Mouse (Mus musculus) adrenal gland, adult 18-20 months (tissue): ENCODE results near the gene Ctrc. TPM values are rescaled to one million over a fixed set of nuclear protein-coding genes. Genes with fewer than 3 reads are reported as not detected.
"Not testable (repeated sequence)": the region's sequence is repeated elsewhere in the genome, so short reads cannot be mapped to it uniquely, and the experiment has no call there.

Experiments used
- DNase-seq, 2 experiments: peaks; one replicate each; pipeline ENCODE4 v3.0.0; 2021 to 2022; ENCODE audit warnings: low spot score in 2 of 2
- total RNA-seq, 2 experiments: library from RNA; stranded (reverse); gene quantifications; 1 replicate in 1 of 2; 2 replicates in 1 of 2; pipeline ENCODE4 v1.2.3; 2021

Gene Ctrc
- total RNA-seq, 2 experiments from 2014 or later: not detected

DNA sequence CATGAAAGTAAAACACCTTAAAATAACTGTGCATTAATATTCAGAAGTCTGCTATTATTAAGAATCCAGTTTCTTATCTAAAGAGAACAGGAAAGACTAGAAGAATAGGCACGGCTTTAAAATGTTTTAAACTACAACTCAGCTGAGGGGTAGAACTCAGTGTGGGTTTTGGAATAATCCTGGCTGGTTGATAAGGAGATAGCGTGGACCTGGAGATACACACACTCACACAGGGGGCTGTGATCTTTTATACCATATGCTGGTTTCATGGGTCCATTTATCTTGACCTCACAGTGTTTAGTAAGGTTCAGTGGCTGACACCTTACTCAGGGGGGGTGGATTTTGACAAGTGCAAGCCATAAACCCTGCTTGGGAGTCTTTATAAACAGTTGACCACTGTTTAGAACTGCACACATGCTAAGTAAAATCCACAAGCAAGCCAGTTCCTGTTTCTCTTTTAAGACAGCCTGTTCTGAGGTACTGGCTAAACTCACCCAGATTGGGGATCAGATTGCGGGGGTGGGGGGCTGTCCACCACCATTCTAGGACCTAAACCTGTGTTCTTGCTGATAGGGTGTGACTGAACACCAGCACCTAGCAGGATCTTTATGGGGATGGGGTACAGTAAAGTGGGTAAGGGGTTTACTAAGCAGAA, 56.5 kb downstream of the Ctrc start:
- no peak for DNase-seq

DNA sequence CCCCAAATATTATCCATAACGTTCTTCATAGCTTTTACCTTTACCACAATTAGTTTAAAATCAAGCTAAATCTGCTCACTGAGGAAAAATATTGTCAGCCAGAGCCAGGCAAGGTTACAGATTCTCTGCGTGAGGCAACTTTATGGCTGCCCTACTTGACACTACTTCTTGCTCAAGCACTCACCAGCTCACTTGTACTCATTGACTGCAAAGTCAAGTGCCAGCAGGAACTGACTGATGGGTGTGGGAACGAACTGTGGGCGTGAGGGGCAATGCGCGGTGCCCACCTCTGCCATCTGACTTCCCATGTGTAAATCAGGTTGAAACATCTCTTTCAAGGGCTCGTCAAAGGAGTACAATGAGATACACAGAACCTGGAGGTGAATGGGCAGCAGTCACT, 58.7 kb downstream of the Ctrc start:
- DNase-seq: no peak

DNA sequence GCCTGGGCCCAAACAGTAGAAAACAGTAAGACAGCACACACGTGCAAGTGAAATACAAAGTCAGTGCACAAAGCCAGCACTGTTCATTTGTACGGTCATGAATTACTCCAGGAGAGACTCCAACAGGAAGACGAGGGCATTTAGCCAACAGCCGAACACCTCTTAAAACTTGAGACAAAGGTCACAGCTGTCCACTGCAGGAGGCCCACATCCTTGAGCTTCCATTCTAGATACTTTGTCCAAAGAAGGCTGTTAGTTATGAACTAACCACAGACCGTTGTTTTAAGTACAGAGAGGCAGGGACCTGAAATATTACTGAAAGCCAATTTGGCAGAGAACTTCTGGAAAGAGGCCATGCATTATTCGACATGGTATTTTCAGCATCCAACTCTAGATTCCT, 59.1 kb downstream of the Ctrc start:
- DNase-seq: no peak

DNA sequence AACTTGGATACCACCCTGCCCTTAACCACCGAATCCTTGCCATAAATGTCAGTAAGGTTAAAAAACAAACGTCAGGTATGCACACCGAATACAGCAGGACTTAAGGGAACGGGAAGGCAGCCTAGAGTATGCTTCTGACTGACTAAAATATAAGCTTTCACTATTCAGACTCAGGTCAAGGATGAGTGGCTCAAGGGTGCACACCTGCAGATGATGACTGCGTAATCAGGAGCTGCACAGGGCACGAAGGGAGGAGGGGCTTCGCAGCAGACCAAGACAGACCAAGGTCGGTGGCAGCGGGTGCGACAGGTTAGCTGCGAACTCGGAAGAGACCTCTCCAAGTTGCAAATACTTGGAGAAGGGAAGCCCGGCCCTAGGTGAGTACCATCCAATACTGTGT, 60.0 kb downstream of the Ctrc start:
- DNase-seq: no peak

DNA sequence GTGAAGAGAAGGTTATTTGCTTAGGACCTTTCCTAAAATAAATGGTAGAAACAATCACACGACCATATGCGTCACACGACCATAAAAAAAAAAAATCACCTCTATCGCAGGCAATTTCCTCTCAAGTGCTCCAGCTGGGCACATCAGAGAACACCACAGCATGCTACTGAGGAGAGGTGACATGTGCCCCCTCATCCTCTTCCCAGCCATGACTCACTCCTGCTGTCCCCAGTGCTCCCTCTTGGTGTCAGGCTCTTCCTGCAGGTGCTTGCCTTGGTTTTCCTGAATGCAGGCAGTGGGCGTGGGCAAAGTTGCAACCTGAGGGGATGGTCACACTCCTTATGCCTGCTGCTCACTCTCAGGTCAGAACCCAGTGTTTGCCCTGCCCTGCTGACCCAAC, 61.3 kb downstream of the Ctrc start:
- no peak for DNase-seq

DNA sequence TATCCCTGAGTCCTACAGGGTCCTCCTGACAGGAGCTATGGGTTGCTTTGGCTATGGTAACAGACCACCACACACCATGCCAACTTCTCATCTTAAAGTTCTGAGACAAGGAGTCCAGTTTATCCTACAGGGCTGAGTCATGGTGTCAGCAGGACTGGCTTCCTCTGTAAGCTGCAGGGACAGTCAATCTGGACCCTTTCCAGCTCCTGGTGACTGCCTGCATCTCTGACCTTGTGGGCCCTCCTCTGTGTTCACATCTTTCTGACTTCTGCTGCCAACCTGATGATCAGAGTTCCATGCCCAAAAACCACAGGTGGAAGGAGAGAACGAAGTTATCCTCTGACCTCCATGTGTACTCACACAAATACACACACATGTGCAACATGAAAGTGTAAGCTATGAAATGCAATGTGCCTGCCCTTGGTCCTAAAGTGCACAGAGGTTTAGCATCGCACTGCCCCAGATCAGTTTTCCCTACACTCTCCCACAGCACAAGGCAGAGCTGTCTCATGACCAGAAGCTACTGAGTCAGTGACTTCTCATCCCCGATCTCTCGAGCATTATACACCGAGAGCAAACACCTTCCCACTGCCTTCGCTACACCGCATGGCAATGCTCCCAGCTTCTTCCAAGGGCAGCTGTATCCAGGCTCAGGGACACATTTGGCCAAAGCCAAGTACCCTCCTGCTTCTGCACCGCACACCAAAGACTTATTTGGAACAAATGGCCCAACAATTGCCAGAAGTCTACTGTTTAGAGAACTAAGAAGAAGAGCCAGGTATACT, 64.8 kb downstream of the Ctrc start:
- DNase-seq: no peak

DNA sequence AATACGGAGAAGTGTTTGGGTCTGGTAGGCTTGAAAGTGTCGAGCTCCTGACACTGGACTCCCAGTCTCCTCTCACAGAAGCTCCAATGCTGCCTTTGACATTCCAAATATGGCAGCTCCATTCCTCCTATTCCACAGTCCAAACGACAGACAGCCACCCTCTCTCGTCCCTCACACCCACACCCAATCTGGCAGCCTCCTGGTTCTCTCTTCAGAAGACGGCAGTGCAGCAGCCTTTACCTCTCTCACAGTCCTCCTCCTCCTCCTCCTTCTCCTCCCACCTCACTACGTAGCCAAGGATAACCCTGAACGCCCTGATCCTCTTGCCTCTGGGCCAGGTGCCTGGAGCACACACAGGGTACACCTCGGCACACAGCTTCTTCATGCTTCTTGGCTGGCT, 66.3 kb downstream of the Ctrc start:
- DNase-seq: no peak

DNA sequence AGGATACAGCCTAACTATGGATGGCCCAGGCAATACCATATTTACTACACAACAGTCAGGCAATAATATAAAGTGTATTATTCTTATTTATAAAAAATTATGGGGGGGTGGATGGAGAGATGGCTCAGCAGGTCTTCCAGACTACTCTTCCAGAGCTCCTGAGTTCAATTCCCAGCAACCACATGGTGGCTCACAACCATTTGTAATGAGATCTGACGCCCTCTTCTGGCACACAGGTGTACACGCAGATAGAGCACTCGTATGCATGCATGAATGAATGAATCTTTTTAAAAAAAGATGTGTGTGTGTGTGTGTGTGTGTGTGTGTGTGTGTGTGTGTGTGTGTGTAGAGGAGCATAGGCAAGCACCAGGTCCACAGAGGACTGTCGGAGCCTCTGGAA, 73.1 kb downstream of the Ctrc start:
- DNase-seq: not testable (repeated sequence)

DNA sequence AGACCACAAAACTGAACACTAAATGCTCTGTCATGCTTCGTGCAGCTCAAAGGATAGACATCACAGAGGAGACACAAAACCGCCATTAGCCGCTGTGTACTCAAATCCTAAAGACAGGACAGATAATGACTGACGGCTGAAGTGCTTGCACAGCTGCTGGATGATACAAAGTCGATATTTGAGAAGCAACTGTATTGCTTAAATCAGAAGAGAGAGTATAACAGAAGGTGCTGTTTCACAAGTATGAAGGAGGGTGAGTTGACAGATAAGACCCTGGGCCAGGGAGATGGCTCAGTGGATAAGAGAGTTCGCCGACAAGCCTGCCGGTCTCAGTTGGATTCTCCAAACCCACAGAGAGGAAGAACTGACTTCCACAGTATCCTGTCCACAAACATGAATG, 74.3 kb downstream of the Ctrc start:
- no peak for DNase-seq

DNA sequence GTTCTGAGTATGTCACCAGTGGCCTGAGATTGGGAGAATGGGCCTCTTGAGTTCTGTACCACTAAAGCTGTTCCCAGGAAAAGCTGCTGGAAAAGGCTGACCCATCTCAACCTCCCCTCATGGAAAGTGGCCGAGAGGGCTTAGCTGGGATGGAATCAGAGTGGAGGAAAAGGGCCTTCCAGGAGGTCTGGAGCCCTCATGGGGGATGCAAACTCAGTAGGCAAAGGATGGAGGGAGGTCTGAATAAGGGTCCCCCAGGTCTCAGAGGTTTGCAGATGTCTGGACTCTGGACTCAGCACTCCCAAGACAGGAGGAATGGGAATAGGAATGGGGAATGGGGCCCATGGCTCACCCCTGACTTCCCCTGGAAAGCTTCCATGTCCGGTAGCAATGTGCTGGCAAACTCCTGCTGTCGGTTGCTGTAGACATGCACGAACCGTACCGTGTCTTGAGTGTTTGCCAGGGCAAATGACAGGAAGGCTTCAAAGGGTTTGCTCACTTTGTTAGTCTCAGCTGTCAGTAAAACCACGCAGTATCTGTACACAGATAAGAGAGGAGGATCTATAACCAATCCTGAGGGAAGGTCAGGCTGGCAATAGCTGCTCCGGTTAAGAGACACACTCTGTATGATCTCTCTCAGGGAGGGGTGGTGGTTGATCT, 76.5 kb downstream of the Ctrc start:
- no peak for DNase-seq

DNA sequence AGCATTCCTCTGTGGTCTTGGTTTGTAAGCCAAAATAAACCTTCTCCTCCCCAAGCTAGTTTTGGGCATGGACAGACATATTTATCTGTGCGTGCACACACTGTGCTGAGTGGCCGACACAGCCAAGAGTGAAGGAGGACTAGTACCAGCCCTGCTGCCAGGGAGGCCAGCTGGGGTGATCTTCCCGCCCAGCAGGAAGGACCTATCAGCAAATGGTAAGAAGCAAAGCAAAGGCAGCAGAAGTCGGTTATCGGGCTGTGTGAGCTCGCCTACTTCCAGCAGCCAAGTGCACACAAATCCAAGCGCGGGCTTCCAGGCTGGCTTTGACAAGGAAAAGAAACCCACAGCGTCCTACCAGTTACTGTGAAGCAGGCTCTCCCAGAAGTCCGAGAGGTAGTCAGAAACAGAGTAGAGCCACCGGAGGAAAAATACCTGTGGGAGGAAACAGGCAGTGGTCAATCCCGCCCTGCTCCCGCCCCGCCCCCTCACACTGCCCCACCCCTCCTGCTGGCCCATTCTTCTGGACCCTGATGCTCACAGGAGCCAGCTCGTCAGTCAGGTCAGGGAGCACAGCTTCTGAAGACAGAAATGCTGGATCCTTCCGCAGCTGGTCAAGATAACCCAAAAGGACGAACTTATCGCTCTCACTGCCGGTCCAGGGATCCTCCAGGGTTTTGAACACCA, 78.7 kb downstream of the Ctrc start:
- DNase-seq: no peak

DNA sequence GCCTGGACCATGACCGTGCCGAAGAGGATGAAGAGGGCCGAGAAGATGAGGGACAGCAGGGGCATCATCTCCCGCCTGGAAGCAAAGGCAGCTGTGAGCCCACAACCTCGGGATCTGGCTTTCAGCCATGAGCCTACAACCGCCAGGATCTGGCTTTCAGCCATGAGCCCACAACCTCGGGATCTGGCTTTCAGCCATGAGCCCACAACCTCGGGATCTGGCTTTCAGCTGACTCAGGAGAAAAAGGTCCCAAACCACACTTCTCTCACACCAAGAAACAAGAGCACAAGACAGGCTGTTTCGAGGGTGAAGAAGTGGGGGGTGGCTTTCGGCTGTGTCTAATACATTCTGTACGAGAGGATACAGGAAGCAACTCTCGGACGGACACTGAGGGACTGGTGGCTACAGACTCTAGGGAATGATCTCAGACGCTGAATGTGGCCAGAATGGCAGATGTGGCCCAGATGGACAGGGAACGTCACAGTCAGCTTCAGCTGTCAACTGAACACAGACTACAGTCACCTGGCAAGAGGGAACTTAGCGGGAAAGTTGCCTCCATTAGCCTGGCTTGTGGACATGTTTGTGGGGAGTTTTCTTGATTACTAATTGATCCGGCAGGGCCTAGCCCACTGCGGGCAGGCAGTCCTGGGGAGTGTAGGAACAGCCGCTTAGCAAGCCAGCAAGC, 79.3 kb downstream of the Ctrc start:
- DNase-seq: no peak

DNA sequence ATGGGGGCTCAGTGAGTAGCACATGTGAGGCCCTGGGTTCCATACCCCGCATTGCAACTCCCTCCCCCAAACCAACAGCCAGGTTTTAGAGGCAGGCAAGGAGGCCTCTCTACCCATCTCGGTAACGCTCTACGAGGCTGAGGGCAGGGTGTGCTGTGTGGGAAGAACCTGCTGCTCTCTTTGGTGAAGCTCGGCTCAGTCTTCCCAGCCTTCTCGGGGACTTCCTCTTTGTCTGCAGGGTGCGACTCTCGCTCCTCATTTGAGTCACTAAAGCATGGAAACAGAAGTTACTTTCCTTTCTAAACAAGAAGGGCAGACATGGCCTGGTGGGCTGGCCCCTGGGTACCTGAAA, 79.9 kb downstream of the Ctrc start:
- no peak for DNase-seq

DNA sequence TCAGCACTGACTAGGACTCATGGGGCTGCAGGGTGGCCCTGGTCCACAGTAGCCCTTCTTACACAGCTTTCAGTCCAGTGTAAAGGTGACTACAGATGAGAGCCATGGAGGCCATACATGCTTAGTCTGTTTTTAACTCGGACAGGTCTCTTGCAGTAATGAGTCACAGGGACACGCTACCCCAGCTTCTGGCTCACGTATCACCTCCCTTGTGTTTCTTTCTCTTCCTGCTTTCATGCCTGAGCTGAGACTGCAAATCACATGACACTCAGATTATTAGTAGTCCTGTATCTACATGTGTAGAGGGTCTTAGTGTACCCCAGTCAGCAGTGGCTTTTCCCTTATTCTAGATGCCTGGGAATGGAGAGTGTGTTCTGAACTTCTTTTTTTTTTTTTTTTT, 81.2 kb downstream of the Ctrc start:
- DNase-seq: no peak

Other genes with a start within 250 kb of the Ctrc start
- gene Fblim1, start 240.3 kb downstream of the Ctrc start, total RNA-seq: 10 to 100 TPM in 1 of 2 experiments, 1 to 10 TPM in 1; 6.8 to 13.0 TPM
- 1 to 10 TPM; 1.1 to 2.8 TPM for gene Tmem82, start 227.7 kb downstream of the Ctrc start, total RNA-seq
- gene Slc25a34, start 222.5 kb downstream of the Ctrc start, total RNA-seq: 10 to 100 TPM in 1 of 2 experiments, 1 to 10 TPM in 1; 3.5 to 10.3 TPM
- 10 to 100 TPM; 62.9 to 70.8 TPM for gene Plekhm2, start 181.5 kb downstream of the Ctrc start, total RNA-seq
- not detected for gene Rsc1a1, start 160.8 kb downstream of the Ctrc start, total RNA-seq
- 10 to 100 TPM; 52.1 to 71.7 TPM for gene Ddi2, start 122.9 kb downstream of the Ctrc start, total RNA-seq
- 10 to 100 TPM; 10.4 to 42.7 TPM for gene Agmat, start 99.7 kb downstream of the Ctrc start, total RNA-seq
- 10 to 100 TPM; 18.5 to 25.8 TPM for gene Dnajc16, start 55.4 kb downstream of the Ctrc start, total RNA-seq
- 10 to 100 TPM; 13.1 to 16.1 TPM for gene Casp9, start 52.7 kb downstream of the Ctrc start, total RNA-seq
- gene Cela2a, start 20.2 kb downstream of the Ctrc start, total RNA-seq: not detected
- 10 to 100 TPM; 26.3 to 28.4 TPM for gene Efhd2, start 28.6 kb upstream of the Ctrc start, total RNA-seq
- gene Fhad1, start 168.7 kb upstream of the Ctrc start, total RNA-seq: under 1 TPM; 0.60 to 0.70 TPM
- gene Tmem51, start 237.9 kb upstream of the Ctrc start, total RNA-seq: 1 to 10 TPM; 3.5 to 4.4 TPM